Mouse (Mus musculus): ENCODE data around the gene Hsp90aa1.

DNA sequence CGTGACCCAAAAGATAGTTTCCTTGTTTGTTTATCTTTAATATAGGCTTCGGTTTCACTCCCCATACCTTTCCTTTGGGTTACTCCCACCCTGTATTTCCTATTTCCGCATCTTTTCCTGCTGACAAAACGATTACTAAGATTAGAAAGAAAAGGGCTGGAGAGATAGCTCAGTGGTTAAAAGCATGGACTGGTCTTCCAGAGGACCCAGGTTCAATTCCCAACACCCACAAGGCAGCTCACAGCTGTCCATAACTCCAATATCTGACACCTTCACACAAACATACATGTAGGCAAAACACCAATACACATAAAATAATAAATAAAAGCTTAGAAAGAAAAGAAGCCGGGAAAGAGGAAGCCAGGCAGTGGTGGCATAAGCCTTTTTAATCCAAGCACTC, 5.1 kb downstream of the Hsp90aa1 start:
- TF ChIP-seq CTCF (IDR thresholded peaks at IDR 0.05; ENCODE audit: low read depth, low read length) (no peak), POLR2A (IDR thresholded peaks at IDR 0.05; ENCODE audit: insufficient read depth, low read length) (no peak)

Data from ES-Bruce4 (cell line).